Mouse (Mus musculus) kidney, embryonic 16.5 days (tissue): ENCODE measurements at regions not wholly inside any gene's neighbourhood (a gene's known extent, or its start where the extent isn't known, plus 50 kb on each side); places are given as distances from the start of the nearest gene placed in this dataset.

ENCODE experiments used
- ATAC-seq: fragments of 200-750 bp; cut with Nextera tagmentation; 2 replicates; pipeline ENCODE4 v1.8.0; 2017; ENCODE audit warnings: moderate TSS enrichment; ENCODE audit not compliant: low FRiP score, low TSS enrichment
- H3K27ac ChIP-seq: fragments of 300-500 bp; sonication (generic); 2 replicates; pipeline ENCODE4 v1.5.1; 2014; ENCODE audit warnings: low read length
- H3K27me3 ChIP-seq: fragments of 300-500 bp; sonication (generic); 2 replicates; pipeline ENCODE4 v1.6.1; 2014; ENCODE audit warnings: low read length, control low read depth, mixed read lengths; ENCODE audit not compliant: insufficient read depth
- H3K36me3 ChIP-seq: fragments of 300-500 bp; sonication (generic); 2 replicates; pipeline ENCODE4 v1.6.1; 2014; ENCODE audit warnings: low read length, control low read depth, mixed read lengths; ENCODE audit not compliant: insufficient read depth
- H3K4me1 ChIP-seq: fragments of 300-500 bp; sonication (generic); 2 replicates; pipeline ENCODE4 v1.6.1; 2014; ENCODE audit warnings: low read length, control low read depth, mixed read lengths; ENCODE audit not compliant: insufficient read depth
- H3K4me2 ChIP-seq: fragments of 300-500 bp; sonication (generic); replicated peaks from 2 replicates; pipeline ENCODE4 v1.6.1; 2014; ENCODE audit warnings: low read depth, low read length
- H3K4me3 ChIP-seq: fragments of 300-500 bp; sonication (generic); 2 replicates; pipeline ENCODE4 v1.5.1; 2014; ENCODE audit warnings: mild to moderate bottlenecking, low read length
- H3K9ac ChIP-seq: fragments of 300-500 bp; sonication (generic); replicated peaks from 2 replicates; pipeline ENCODE4 v1.6.1; 2014; ENCODE audit warnings: low read length
- H3K9me3 ChIP-seq: fragments of 300-500 bp; sonication (generic); 2 replicates; pipeline ENCODE4 v1.6.1; 2016; ENCODE audit warnings: low read length, control low read depth
- whole genome bisulfite sequencing: fragments of 180-500 bp; shearing (Covaris S2); extraction: QIAGEN DNeasy Blood & Tissue Kit; methylation state at CpG from one replicate; pipeline ENCODE4 v1.1.7; 2014; 5-methylcytosine and 5-hydroxymethylcytosine counted together

- Histone ChIP-seq H3K36me3 (no peaks in the 10 kb centered on the region), H3K4me3 (no peak overlapping the region), H3K4me2 (no peak overlapping the region), H3K27me3 (no peaks in the 10 kb centered on the region), H3K4me1 (peaks cover 7% of the 10 kb centered on the region), H3K27ac (no peak overlapping the region), H3K9me3 (no peaks in the 10 kb centered on the region), H3K9ac (no peak overlapping the region)
- WGBS = 63% methylated on average over 6 of the region's 6 CpGs
- ATAC-seq = no peak
These were observed 128.2 kb downstream of the Asb1 start for GRCm38 (mm10) chr1:91668530-91668929.

GRCm38 (mm10) chr1:91670980-91671379 lies 130.3 kb upstream of the Twist2 start:
- 29% methylated on average over 13 of the region's 13 CpGs for WGBS
- H3K9me3 ChIP-seq = no peaks in the 10 kb centered on the region
- no peaks in the 10 kb centered on the region for H3K27me3 ChIP-seq
- no peak overlapping the region for H3K9ac ChIP-seq
- no peaks in the 10 kb centered on the region for H3K36me3 ChIP-seq
- H3K4me3 ChIP-seq = no peak overlapping the region
- no peak overlapping the region for H3K4me2 ChIP-seq
- H3K4me1 ChIP-seq = peaks cover 7% of the 10 kb centered on the region
- ATAC-seq = peak; percentile 75; the same call in 1 of the 2 replicates
- no peak overlapping the region for H3K27ac ChIP-seq

GRCm38 (mm10) chr1:91674082-91674655 lies 127.1 kb upstream of the Twist2 start:
- 83% methylated on average over 6 of the region's 6 CpGs for WGBS
- Histone ChIP-seq H3K4me3 (no peak overlapping the region), H3K4me2 (no peak overlapping the region), H3K4me1 (peaks cover 7% of the 10 kb centered on the region), H3K9me3 (no peaks in the 10 kb centered on the region), H3K36me3 (no peaks in the 10 kb centered on the region), H3K27me3 (no peaks in the 10 kb centered on the region), H3K9ac (no peak overlapping the region), H3K27ac (no peak overlapping the region)
- ATAC-seq = no peak

- Histone ChIP-seq H3K9ac (no peak overlapping the region), H3K36me3 (no peaks in the 10 kb centered on the region), H3K27ac (no peak overlapping the region), H3K4me3 (no peak overlapping the region), H3K9me3 (no peaks in the 10 kb centered on the region), H3K4me1 (no peaks in the 10 kb centered on the region), H3K4me2 (no peak overlapping the region), H3K27me3 (no peaks in the 10 kb centered on the region)
- ATAC-seq = no peak
- 60% methylated on average over 3 of the region's 3 CpGs for WGBS
These were observed 124.2 kb upstream of the Twist2 start for GRCm38 (mm10) chr1:91677062-91677461.

- Histone ChIP-seq H3K27ac (no peak overlapping the region), H3K9ac (no peak overlapping the region), H3K4me3 (no peak overlapping the region), H3K4me1 (no peaks in the 10 kb centered on the region), H3K9me3 (no peaks in the 10 kb centered on the region), H3K4me2 (no peak overlapping the region), H3K27me3 (no peaks in the 10 kb centered on the region), H3K36me3 (no peaks in the 10 kb centered on the region)
- no peak for ATAC-seq
- 58% methylated on average over 4 of the region's 4 CpGs for WGBS
These were observed 122.5 kb upstream of the Twist2 start for GRCm38 (mm10) chr1:91678789-91679188.

GRCm38 (mm10) chr1:91685031-91685430 lies 116.2 kb upstream of the Twist2 start:
- ATAC-seq = no peak
- Histone ChIP-seq H3K4me3 (no peak overlapping the region), H3K4me1 (peaks cover 12% of the 10 kb centered on the region), H3K36me3 (no peaks in the 10 kb centered on the region), H3K4me2 (no peak overlapping the region), H3K9ac (no peak overlapping the region), H3K27me3 (no peaks in the 10 kb centered on the region), H3K9me3 (no peaks in the 10 kb centered on the region), H3K27ac (no peak overlapping the region)
- 46% methylated on average over 9 of the region's 9 CpGs for WGBS

GRCm38 (mm10) chr1:91685789-91686188 lies 115.5 kb upstream of the Twist2 start:
- no peak overlapping the region for H3K4me2 ChIP-seq
- peaks cover 12% of the 10 kb centered on the region for H3K4me1 ChIP-seq
- no peaks in the 10 kb centered on the region for H3K27me3 ChIP-seq
- H3K9me3 ChIP-seq = no peaks in the 10 kb centered on the region
- 20% methylated on average over 6 of the region's 6 CpGs for WGBS
- H3K27ac ChIP-seq = no peak overlapping the region
- H3K9ac ChIP-seq = no peak overlapping the region
- H3K36me3 ChIP-seq = no peaks in the 10 kb centered on the region
- no peak overlapping the region for H3K4me3 ChIP-seq
- ATAC-seq = peak; percentile 84

GRCm38 (mm10) chr1:91691601-91692000 lies 109.7 kb upstream of the Twist2 start:
- no peak overlapping the region for H3K4me3 ChIP-seq
- H3K9me3 ChIP-seq = no peaks in the 10 kb centered on the region
- H3K36me3 ChIP-seq = no peaks in the 10 kb centered on the region
- no peak for ATAC-seq
- H3K4me1 ChIP-seq = no peaks in the 10 kb centered on the region
- no peak overlapping the region for H3K9ac ChIP-seq
- WGBS = 93% methylated on average over 1 of the region's 1 CpGs
- H3K27ac ChIP-seq = no peak overlapping the region
- no peak overlapping the region for H3K4me2 ChIP-seq
- no peaks in the 10 kb centered on the region for H3K27me3 ChIP-seq

- Histone ChIP-seq H3K27ac (no peak overlapping the region), H3K4me1 (no peaks in the 10 kb centered on the region), H3K9ac (no peak overlapping the region), H3K9me3 (no peaks in the 10 kb centered on the region), H3K36me3 (no peaks in the 10 kb centered on the region), H3K4me3 (no peak overlapping the region), H3K27me3 (no peaks in the 10 kb centered on the region), H3K4me2 (no peak overlapping the region)
- WGBS = 78% methylated on average over 9 of the region's 9 CpGs
- no peak for ATAC-seq
These were observed 108.4 kb upstream of the Twist2 start for GRCm38 (mm10) chr1:91692709-91693460.

- Histone ChIP-seq H3K9me3 (no peaks in the 10 kb centered on the region), H3K27ac (no peak overlapping the region), H3K27me3 (peaks cover 3% of the 10 kb centered on the region; the same call in 1 of the 2 replicates), H3K4me1 (no peaks in the 10 kb centered on the region), H3K4me2 (no peak overlapping the region), H3K9ac (no peak overlapping the region), H3K36me3 (no peaks in the 10 kb centered on the region), H3K4me3 (no peak overlapping the region)
- ATAC-seq = no peak
- WGBS = 64% methylated on average over 8 of the region's 8 CpGs
These were observed 104.2 kb upstream of the Twist2 start for GRCm38 (mm10) chr1:91697053-91697452.
